Mouse (Mus musculus): Measurements from ENCODE around the gene Chp1. TPM values are rescaled to one million over a fixed set of nuclear protein-coding genes. Genes with fewer than 3 reads are reported as not detected.

Chp1 gene
- polyA plus RNA-seq, 1 experiment from 2014 or later = 63.0 TPM

- Histone ChIP-seq H3K36me3 (no peaks in the 10 kb centered on the region), H3K27ac (no peak overlapping the region), H3K4me1 (no peaks in the 10 kb centered on the region), H3K27me3 (no peaks in the 10 kb centered on the region), H3K9ac (no peak overlapping the region), H3K4me3 (no peak overlapping the region), H3K9me3 (no peaks in the 10 kb centered on the region), H3K4me2 (replicated peaks) (no peak overlapping the region)
- no peak for ATAC-seq (ENCODE audit: low FRiP score, low read depth)
- 80% methylated on average over 9 of the region's 9 CpGs for WGBS
Measured at GRCm38 (mm10) chr2:119538802-119539201, 8.7 kb upstream of the Chp1 start.

GRCm38 (mm10) chr2:119542106-119542505 is 5.4 kb upstream of the Chp1 start:
- Histone ChIP-seq H3K4me1 (peaks cover 3% of the 10 kb centered on the region; the same call in 1 of the 2 replicates), H3K9ac (no peak overlapping the region), H3K4me3 (no peak overlapping the region), H3K27me3 (no peaks in the 10 kb centered on the region), H3K36me3 (no peaks in the 10 kb centered on the region), H3K9me3 (no peaks in the 10 kb centered on the region), H3K4me2 (replicated peaks) (no peak overlapping the region), H3K27ac (no peak overlapping the region)
- ATAC-seq (ENCODE audit: low FRiP score, low read depth) = no peak
- WGBS = 24% methylated on average over 1 of the region's 1 CpGs

- Histone ChIP-seq H3K27ac (no peak overlapping the region), H3K9me3 (no peaks in the 10 kb centered on the region), H3K4me3 (no peak overlapping the region), H3K4me1 (peaks cover 8% of the 10 kb centered on the region), H3K4me2 (replicated peaks) (no peak overlapping the region), H3K9ac (no peak overlapping the region), H3K36me3 (no peaks in the 10 kb centered on the region), H3K27me3 (no peaks in the 10 kb centered on the region)
- WGBS = 76% methylated on average over 2 of the region's 2 CpGs
- no peak for ATAC-seq (ENCODE audit: low FRiP score, low read depth)
Measured at GRCm38 (mm10) chr2:119543656-119544055, 3.8 kb upstream of the Chp1 start.

DNA sequence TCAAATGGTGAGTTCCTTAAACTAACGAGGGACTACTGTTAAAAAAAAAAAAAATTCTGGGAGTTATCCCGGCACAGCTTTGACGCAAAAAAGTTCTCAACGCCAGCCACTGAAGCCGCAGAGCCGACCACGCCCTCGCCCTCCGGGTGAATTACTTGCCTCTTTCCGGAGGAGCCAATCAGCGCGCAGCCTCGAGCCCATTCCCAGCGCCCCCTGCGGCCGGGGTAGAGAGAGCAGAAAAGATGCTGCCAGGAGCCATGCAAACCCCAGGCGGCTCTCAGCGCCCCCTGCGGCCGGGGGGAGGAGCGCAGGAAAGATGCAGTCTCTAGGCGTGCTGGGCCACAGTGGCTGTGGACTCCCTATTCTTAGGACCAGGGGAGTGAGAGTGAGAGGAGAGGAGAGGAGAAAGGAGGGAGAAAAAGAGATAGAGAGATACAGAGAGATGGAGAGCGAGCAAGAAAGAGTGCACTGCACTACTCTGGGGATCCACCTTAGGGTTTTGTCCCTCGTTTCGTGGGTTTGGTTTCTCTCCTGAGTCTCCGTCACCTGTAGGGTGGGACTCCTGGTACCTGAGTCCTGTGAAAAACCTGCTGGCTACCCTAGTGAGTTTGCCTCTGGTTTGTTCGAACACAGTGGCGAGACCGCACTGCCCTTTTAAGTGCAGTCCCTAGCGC is 512 bp upstream of the Chp1 start:
- no peaks in the 10 kb centered on the region for H3K27me3 ChIP-seq
- peak overlapping the region; percentile 83 for H3K27ac ChIP-seq
- H3K4me3 ChIP-seq = peak overlapping the region; percentile 74
- H3K36me3 ChIP-seq = no peaks in the 10 kb centered on the region
- peaks cover 13% of the 10 kb centered on the region for H3K4me1 ChIP-seq
- H3K9me3 ChIP-seq = no peaks in the 10 kb centered on the region
- H3K9ac ChIP-seq = peak overlapping the region; percentile 62
- H3K4me2 ChIP-seq (replicated peaks) = peak overlapping the region; percentile 79
- under 1% methylated on average over 30 of the region's 30 CpGs for WGBS
- peak; percentile 79 for ATAC-seq (ENCODE audit: low FRiP score, low read depth)

DNA sequence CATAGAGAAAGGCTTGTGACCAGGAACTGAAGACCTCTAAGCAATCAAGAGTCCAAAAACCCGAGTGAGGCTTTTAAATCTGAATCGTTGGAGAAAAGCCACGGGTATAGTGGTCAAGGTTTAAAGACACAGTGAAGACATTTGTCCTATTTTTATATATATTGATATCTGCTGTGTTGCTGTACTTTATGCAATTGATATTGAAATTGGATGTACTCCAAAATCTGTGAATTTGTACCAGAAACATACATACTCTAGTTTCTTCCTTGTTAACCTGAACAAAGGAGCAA is 819 bp downstream of the Chp1 start:
- H3K9ac ChIP-seq = peak overlapping the region; percentile 79
- no peaks in the 10 kb centered on the region for H3K27me3 ChIP-seq
- no peak overlapping the region for H3K27ac ChIP-seq
- H3K36me3 ChIP-seq = no peaks in the 10 kb centered on the region
- no peak for ATAC-seq (ENCODE audit: low FRiP score, low read depth)
- peak overlapping the region; percentile 79 for H3K4me2 ChIP-seq (replicated peaks)
- H3K4me1 ChIP-seq = peaks cover 13% of the 10 kb centered on the region
- H3K9me3 ChIP-seq = no peaks in the 10 kb centered on the region
- H3K4me3 ChIP-seq = peak overlapping the region; percentile 74
- 5% methylated on average over 3 of the region's 3 CpGs for WGBS

- Histone ChIP-seq H3K4me3 (peak overlapping the region; percentile 74), H3K9me3 (no peaks in the 10 kb centered on the region), H3K27ac (no peak overlapping the region), H3K36me3 (no peaks in the 10 kb centered on the region), H3K27me3 (no peaks in the 10 kb centered on the region), H3K4me2 (replicated peaks) (peak overlapping the region; percentile 79), H3K4me1 (peaks cover 13% of the 10 kb centered on the region), H3K9ac (peak overlapping the region; percentile 79)
- ATAC-seq (ENCODE audit: low FRiP score, low read depth) = no peak
- 71% methylated on average over 5 of the region's 5 CpGs for WGBS
Measured at GRCm38 (mm10) chr2:119548691-119549090, 1.2 kb downstream of the Chp1 start.

DNA sequence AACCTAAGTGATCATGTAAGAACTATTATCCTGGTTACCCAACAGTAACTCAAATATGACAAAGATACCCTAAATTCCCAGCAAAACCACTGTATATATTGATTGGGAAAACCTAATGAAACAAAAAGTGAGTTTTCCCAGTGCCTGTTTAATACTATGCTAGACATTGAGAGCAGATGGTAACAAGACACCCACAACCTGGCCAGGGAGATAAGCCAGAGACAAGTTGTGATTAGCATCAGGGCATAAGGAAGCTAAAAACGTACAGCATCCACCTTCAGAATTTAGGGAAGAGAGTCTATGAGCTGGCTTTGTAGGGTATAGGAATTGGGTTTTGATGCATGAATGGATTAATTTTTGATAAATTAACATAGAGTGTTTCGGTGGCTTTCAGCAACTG is 2.2 kb downstream of the Chp1 start:
- Histone ChIP-seq H3K9ac (no peak overlapping the region), H3K27me3 (no peaks in the 10 kb centered on the region), H3K27ac (no peak overlapping the region), H3K9me3 (no peaks in the 10 kb centered on the region), H3K4me3 (no peak overlapping the region), H3K4me2 (replicated peaks) (no peak overlapping the region), H3K36me3 (no peaks in the 10 kb centered on the region), H3K4me1 (peaks cover 13% of the 10 kb centered on the region)
- no peak for ATAC-seq (ENCODE audit: low FRiP score, low read depth)
- 81% methylated on average over 2 of the region's 2 CpGs for WGBS

GRCm38 (mm10) chr2:119558039-119558438 is 10.5 kb downstream of the Chp1 start:
- WGBS = 81% methylated on average over 3 of the region's 3 CpGs
- peaks cover 3% of the 10 kb centered on the region for H3K36me3 ChIP-seq
- no peak overlapping the region for H3K4me3 ChIP-seq
- no peaks in the 10 kb centered on the region for H3K27me3 ChIP-seq
- no peak overlapping the region for H3K4me2 ChIP-seq (replicated peaks)
- 0 out of 2 replicates have a peak, but pooled peaks cover 4% of the 10 kb centered on the region for H3K4me1 ChIP-seq
- H3K27ac ChIP-seq = no peak overlapping the region
- no peak for ATAC-seq (ENCODE audit: low FRiP score, low read depth)
- H3K9ac ChIP-seq = no peak overlapping the region
- no peaks in the 10 kb centered on the region for H3K9me3 ChIP-seq

DNA sequence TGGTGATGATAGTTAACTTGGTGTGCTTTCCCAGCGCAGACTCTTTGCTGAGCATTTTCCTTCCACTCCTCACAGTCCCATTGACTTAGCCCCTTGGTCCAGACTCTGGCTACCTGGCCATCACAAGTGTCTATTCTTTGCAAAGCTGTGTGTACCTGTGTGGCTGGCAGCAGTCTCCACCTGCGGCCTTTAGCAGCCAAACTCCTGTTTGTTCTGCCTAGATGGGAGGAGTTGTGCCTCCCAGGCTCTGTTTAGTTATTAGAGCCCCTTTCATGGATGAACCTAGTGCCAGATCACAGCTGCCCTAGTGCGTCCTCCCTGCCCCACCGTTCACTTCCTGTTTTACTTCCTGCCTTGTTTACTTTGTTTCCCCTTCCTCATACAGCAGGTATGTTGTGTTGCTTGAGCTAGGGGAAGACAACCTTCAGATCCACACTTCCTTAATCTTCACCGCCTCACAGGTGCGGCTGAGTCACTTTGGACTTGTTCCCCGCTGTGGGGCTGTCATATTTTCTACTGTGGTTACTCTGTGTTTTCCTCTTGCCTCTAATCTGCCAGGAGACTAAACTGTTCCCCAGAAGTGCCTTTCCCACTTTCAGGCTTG is 11.3 kb downstream of the Chp1 start:
- Histone ChIP-seq H3K9me3 (no peaks in the 10 kb centered on the region), H3K4me3 (no peak overlapping the region), H3K27me3 (no peaks in the 10 kb centered on the region), H3K4me2 (replicated peaks) (no peak overlapping the region), H3K27ac (no peak overlapping the region), H3K36me3 (peaks cover 8% of the 10 kb centered on the region), H3K4me1 (0 out of 2 replicates have a peak, but pooled peaks cover 4% of the 10 kb centered on the region), H3K9ac (no peak overlapping the region)
- no peak for ATAC-seq (ENCODE audit: low FRiP score, low read depth)
- 65% methylated on average over 7 of the region's 7 CpGs for WGBS

GRCm38 (mm10) chr2:119561794-119562193 is 14.3 kb downstream of the Chp1 start:
- no peak overlapping the region for H3K4me3 ChIP-seq
- 86% methylated on average over 3 of the region's 3 CpGs for WGBS
- no peak overlapping the region for H3K4me2 ChIP-seq (replicated peaks)
- no peaks in the 10 kb centered on the region for H3K9me3 ChIP-seq
- H3K9ac ChIP-seq = no peak overlapping the region
- no peak overlapping the region for H3K27ac ChIP-seq
- H3K27me3 ChIP-seq = no peaks in the 10 kb centered on the region
- H3K36me3 ChIP-seq = peaks cover 14% of the 10 kb centered on the region
- H3K4me1 ChIP-seq = 0 out of 2 replicates have a peak, but pooled peaks cover 4% of the 10 kb centered on the region
- ATAC-seq (ENCODE audit: low FRiP score, low read depth) = no peak

DNA sequence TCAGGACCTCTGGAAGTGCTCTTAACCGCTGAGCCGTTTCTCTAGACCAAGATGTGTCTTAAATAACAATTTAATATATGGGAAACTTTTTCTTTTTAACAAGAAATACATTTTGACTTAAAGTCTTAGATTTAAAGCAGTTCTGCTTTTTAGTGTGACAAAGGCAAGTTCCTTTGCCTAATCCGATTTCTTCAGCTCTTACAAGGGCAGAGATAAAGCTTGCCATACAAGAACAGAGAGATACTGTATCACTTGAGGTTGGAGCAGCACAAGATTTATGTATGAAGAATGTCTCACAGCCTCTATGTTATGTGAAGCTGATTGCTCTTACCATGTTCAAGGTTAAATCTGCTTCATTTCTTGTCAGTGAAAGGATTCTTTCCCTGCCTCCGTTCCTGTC is 17.8 kb downstream of the Chp1 start:
- Histone ChIP-seq H3K27ac (no peak overlapping the region), H3K27me3 (no peaks in the 10 kb centered on the region), H3K4me2 (replicated peaks) (no peak overlapping the region), H3K9ac (no peak overlapping the region), H3K4me1 (no peaks in the 10 kb centered on the region), H3K9me3 (no peaks in the 10 kb centered on the region), H3K36me3 (peaks cover 19% of the 10 kb centered on the region), H3K4me3 (no peak overlapping the region)
- ATAC-seq (ENCODE audit: low FRiP score, low read depth) = no peak
- 95% methylated on average over 4 of the region's 4 CpGs for WGBS

GRCm38 (mm10) chr2:119566182-119566855 is 18.8 kb downstream of the Chp1 start:
- no peak overlapping the region for H3K9ac ChIP-seq
- peaks cover 19% of the 10 kb centered on the region for H3K36me3 ChIP-seq
- H3K4me1 ChIP-seq = no peaks in the 10 kb centered on the region
- 93% methylated on average over 7 of the region's 7 CpGs for WGBS
- H3K4me3 ChIP-seq = no peak overlapping the region
- no peak for ATAC-seq (ENCODE audit: low FRiP score, low read depth)
- no peak overlapping the region for H3K27ac ChIP-seq
- H3K4me2 ChIP-seq (replicated peaks) = no peak overlapping the region
- H3K9me3 ChIP-seq = no peaks in the 10 kb centered on the region
- H3K27me3 ChIP-seq = no peaks in the 10 kb centered on the region
